Mouse (Mus musculus) kidney, embryonic 15.5 days (tissue): ENCODE results near the gene Kmt5b. TPM values are rescaled to one million over a fixed set of nuclear protein-coding genes. Genes with fewer than 3 reads are reported as not detected.

Experiments
- ATAC-seq: fragments of 200-750 bp; cut with Nextera tagmentation; replicated peaks from 2 replicates; pipeline ENCODE4 v1.8.0; 2017; ENCODE audit warnings: moderate TSS enrichment; ENCODE audit not compliant: low FRiP score
- H3K27ac ChIP-seq: fragments of 300-500 bp; sonication (generic); 2 replicates; pipeline ENCODE4 v1.5.1; 2015; ENCODE audit warnings: mild to moderate bottlenecking, inconsistent platforms
- H3K27me3 ChIP-seq: fragments of 300-500 bp; sonication (generic); 2 replicates; pipeline ENCODE4 v1.6.1; 2015; ENCODE audit warnings: inconsistent platforms
- H3K36me3 ChIP-seq: fragments of 300-500 bp; sonication (generic); 2 replicates; pipeline ENCODE4 v1.6.1; 2015; ENCODE audit warnings: inconsistent platforms
- H3K4me1 ChIP-seq: fragments of 300-500 bp; sonication (generic); 2 replicates; pipeline ENCODE4 v1.6.1; 2015; ENCODE audit warnings: inconsistent platforms
- H3K4me2 ChIP-seq: fragments of 300-500 bp; sonication (generic); 2 replicates; pipeline ENCODE4 v1.6.1; 2015; ENCODE audit warnings: moderate library complexity, mild to moderate bottlenecking, inconsistent platforms
- H3K4me3 ChIP-seq: fragments of 300-500 bp; sonication (generic); replicated peaks from 2 replicates; pipeline ENCODE4 v1.5.1; 2015; ENCODE audit warnings: mild to moderate bottlenecking, inconsistent platforms
- H3K9ac ChIP-seq: fragments of 300-500 bp; sonication (generic); 2 replicates; pipeline ENCODE4 v1.6.1; 2015; ENCODE audit warnings: mild to moderate bottlenecking, inconsistent platforms
- H3K9me3 ChIP-seq: fragments of 300-500 bp; sonication (generic); replicated peaks from 2 replicates; pipeline ENCODE4 v1.6.1; 2016; ENCODE audit warnings: inconsistent platforms
- WGBS: fragments of 180-500 bp; shearing (Covaris S2); methylation state at CpG from one replicate; pipeline ENCODE4 v1.1.7; 2015; ENCODE audit warnings: mixed read lengths; 5-methylcytosine and 5-hydroxymethylcytosine counted together
- polyA plus RNA-seq: library from polyadenylated mRNA; unstranded; fragments of >200 nt; fragmentation: Nextera tagmentation; extraction: Ambion mirVana; gene quantifications from 2 replicates; pipeline ENCODE4 v1.2.1, GENCODE M21; 2015

The Kmt5b gene
- polyA plus RNA-seq, 1 experiment from 2014 or later, result 30.9 TPM

DNA sequence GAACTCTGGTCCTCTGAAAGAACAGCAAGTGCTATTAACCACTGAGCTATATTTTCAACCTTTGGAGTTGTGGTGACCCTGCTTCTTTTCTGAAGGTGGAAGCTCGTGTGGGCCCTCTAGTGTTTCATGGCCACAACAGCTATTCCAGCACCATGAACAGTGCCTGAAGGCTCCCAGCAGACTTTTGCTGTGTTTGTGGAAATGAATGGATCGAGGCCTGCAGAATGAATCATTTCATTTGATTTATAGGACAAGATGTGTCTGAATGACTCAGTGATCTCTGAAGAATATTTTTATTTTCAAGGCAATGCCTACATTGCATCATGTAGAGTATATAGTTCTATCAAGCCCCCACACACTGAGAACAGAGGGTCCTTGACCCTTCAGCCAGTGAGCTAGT, 6.9 kb downstream of the Kmt5b start:
- H3K27ac ChIP-seq, result no peak overlapping the region
- no peak overlapping the region for H3K9ac ChIP-seq
- H3K4me3 ChIP-seq, result no peak overlapping the region
- peaks cover 18% of the 10 kb centered on the region for H3K36me3 ChIP-seq
- 67% methylated on average over 2 of the region's 2 CpGs for WGBS
- H3K4me1 ChIP-seq, result peaks cover 22% of the 10 kb centered on the region
- H3K4me2 ChIP-seq, result no peak overlapping the region
- ATAC-seq, result no peak
- no peaks in the 10 kb centered on the region for H3K27me3 ChIP-seq
- H3K9me3 ChIP-seq, result no peaks in the 10 kb centered on the region

DNA sequence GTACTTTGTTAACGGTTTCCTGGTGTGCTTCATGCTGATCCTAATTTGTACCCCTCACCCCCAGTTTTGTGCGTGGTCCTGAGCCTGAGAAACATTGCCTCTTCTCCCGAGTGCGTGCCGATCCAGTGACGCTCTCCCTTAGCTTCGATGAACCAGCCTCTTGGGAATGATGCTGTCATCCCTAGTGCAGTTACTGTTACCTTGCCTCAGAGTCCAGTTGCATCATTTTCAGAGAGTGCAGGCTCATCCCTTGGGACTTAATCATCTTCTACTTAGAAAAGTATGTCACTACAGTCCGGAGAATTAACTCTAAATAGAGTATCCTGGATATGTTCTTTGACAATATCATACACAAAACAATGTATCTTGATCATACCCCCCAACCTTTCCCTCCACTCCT, 11.5 kb downstream of the Kmt5b start:
- Histone ChIP-seq H3K4me2 (no peak overlapping the region), H3K4me1 (peaks cover 11% of the 10 kb centered on the region; the same call in 1 of the 2 replicates), H3K9me3 (no peaks in the 10 kb centered on the region), H3K27ac (no peak overlapping the region), H3K27me3 (no peaks in the 10 kb centered on the region), H3K9ac (no peak overlapping the region), H3K36me3 (peaks cover 30% of the 10 kb centered on the region), H3K4me3 (no peak overlapping the region)
- 92% methylated on average over 8 of the region's 8 CpGs for WGBS
- ATAC-seq, result no peak

- no peaks in the 10 kb centered on the region for H3K9me3 ChIP-seq
- no peak for ATAC-seq
- WGBS, result 93% methylated on average over 1 of the region's 1 CpGs
- no peak overlapping the region for H3K4me2 ChIP-seq
- H3K27me3 ChIP-seq, result no peaks in the 10 kb centered on the region
- H3K9ac ChIP-seq, result no peak overlapping the region
- no peaks in the 10 kb centered on the region for H3K4me1 ChIP-seq
- H3K27ac ChIP-seq, result no peak overlapping the region
- no peak overlapping the region for H3K4me3 ChIP-seq
- H3K36me3 ChIP-seq, result peaks cover 90% of the 10 kb centered on the region
Measured at GRCm38 (mm10) chr19:3790077-3790476, 22.9 kb downstream of the Kmt5b start.

DNA sequence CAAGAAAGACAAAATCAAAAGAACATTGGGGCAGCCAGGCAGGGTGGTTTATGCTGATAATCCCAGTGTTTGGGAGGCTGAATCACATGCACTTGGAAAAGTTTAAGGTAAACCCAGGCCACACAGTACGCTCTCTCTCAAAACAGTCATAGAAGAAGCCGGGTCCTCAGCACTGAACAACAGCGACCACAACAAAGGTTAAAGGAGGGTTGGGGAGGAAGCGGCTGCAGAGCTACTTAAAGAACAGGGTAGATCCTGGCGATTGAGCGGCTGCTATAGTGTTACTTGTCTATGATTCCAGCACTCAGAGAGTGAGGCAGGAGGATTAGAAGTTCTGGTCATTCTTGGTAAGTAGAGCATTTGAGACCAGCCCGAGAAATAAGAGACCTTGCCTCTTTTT, 38.3 kb downstream of the Kmt5b start:
- Histone ChIP-seq H3K27me3 (no peaks in the 10 kb centered on the region), H3K9me3 (no peaks in the 10 kb centered on the region), H3K27ac (no peak overlapping the region), H3K4me3 (no peak overlapping the region), H3K4me1 (no peaks in the 10 kb centered on the region), H3K9ac (no peak overlapping the region), H3K4me2 (no peak overlapping the region), H3K36me3 (peaks cover 99% of the 10 kb centered on the region)
- ATAC-seq, result no peak
- 92% methylated on average over 7 of the region's 7 CpGs for WGBS

GRCm38 (mm10) chr19:3810536-3811233, 43.5 kb downstream of the Kmt5b start:
- peaks cover 95% of the 10 kb centered on the region for H3K36me3 ChIP-seq
- WGBS, result 86% methylated on average over 10 of the region's 10 CpGs
- no peak for ATAC-seq
- H3K27ac ChIP-seq, result no peak overlapping the region
- H3K4me2 ChIP-seq, result no peak overlapping the region
- H3K4me3 ChIP-seq, result no peak overlapping the region
- H3K9ac ChIP-seq, result no peak overlapping the region
- H3K27me3 ChIP-seq, result no peaks in the 10 kb centered on the region
- H3K9me3 ChIP-seq, result no peaks in the 10 kb centered on the region
- no peaks in the 10 kb centered on the region for H3K4me1 ChIP-seq

DNA sequence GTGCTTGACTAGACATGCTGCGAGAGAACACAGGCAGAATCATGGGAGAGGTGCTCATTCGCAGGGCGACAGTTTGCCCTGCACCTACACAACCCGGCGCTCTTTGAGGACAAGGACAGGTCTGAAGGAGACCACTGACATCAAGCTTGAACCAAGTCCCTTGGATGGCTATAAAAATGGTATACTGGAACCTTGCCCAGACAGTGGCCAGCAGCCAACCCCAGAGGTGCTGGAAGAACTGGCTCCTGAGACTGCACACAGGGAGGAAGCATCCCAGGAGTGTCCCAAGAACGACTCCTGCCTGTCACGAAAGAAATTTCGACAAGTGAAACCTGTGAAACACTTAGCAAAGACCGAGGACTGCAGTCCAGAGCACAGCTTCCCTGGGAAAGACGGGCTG, 47.2 kb downstream of the Kmt5b start:
- Histone ChIP-seq H3K36me3 (peaks cover 68% of the 10 kb centered on the region), H3K9me3 (no peaks in the 10 kb centered on the region), H3K4me1 (no peaks in the 10 kb centered on the region; the same call in 1 of the 2 replicates), H3K9ac (no peak overlapping the region), H3K4me3 (no peak overlapping the region), H3K27me3 (no peaks in the 10 kb centered on the region), H3K4me2 (no peak overlapping the region), H3K27ac (no peak overlapping the region)
- no peak for ATAC-seq
- WGBS, result 93% methylated on average over 10 of the region's 10 CpGs

DNA sequence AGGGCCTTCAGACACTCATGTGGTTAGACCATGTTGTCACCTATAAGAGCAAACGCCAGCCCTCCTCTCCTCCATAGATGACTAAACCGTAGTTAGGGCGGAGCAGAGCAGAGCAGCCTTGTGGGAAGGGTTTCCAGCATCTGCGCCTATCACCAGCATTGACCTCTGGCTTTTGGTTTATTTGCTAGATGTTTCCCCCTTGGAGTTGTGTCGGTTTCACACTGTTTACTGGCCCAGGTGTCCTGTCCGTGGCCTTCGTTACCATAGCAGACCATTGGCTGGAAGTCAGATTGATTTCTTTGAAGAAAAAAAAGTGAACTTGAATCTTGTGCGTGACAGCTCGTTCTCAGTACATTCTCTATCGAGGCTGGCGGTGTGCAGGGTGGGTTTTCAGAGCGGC, 48.6 kb downstream of the Kmt5b start:
- WGBS, result 81% methylated on average over 12 of the region's 12 CpGs

GRCm38 (mm10) chr19:3819080-3819479, 51.9 kb downstream of the Kmt5b start:
- WGBS, result 71% methylated on average over 2 of the region's 2 CpGs
- no peak for ATAC-seq
- peak overlapping the region; percentile 79; the same call in 1 of the 2 replicates for H3K27ac ChIP-seq

More for the DNA sequence above, 48.6 kb downstream of the Kmt5b start:
- no peak overlapping the region for H3K27ac ChIP-seq
- no peaks in the 10 kb centered on the region for H3K9me3 ChIP-seq
- peaks cover 7% of the 10 kb centered on the region for H3K4me1 ChIP-seq
- no peak overlapping the region for H3K4me3 ChIP-seq
- no peak overlapping the region for H3K4me2 ChIP-seq
- no peak overlapping the region for H3K9ac ChIP-seq
- no peaks in the 10 kb centered on the region for H3K27me3 ChIP-seq
- ATAC-seq, result no peak
- peaks cover 54% of the 10 kb centered on the region for H3K36me3 ChIP-seq

DNA sequence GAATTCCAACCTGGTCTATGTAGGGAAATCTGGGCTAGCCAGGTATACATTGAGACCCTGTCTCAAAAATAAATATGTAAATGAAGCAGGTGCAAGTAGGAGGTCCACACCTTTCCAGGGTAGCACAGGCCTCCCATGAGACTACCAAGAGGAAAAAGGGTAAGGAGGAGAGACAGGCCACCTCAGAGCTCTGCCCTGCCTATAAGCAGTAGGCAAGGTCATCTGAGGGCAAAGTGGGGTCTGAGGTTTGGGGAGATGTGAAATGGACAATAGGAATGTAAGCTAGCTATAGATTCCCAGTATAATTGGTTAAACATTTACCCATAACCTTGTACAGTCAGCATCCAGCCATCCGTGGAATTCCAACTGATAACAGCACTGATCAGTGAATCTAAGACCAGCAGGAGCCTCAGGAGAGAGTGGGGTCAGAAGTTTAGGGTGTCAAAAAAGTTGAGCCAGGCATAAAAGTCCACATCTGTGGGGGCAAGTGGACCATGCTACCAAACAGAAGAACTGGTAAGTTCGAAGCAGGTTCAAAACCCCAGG, 52.8 kb downstream of the Kmt5b start:
- Histone ChIP-seq H3K27me3 (no peaks in the 10 kb centered on the region), H3K9ac (no peak overlapping the region), H3K36me3 (peaks cover 18% of the 10 kb centered on the region), H3K4me2 (no peak overlapping the region), H3K4me3 (no peak overlapping the region), H3K27ac (peak overlapping the region; percentile 79), H3K4me1 (peaks cover 7% of the 10 kb centered on the region), H3K9me3 (no peaks in the 10 kb centered on the region)
- 0 out of 2 replicates have a peak, but pooled peaks have one; percentile 46 for ATAC-seq
- WGBS, result 73% methylated on average over 2 of the region's 2 CpGs

More at GRCm38 (mm10) chr19:3819080-3819479, 51.9 kb downstream of the Kmt5b start:
- Histone ChIP-seq H3K27me3 (no peaks in the 10 kb centered on the region), H3K4me2 (no peak overlapping the region), H3K9me3 (no peaks in the 10 kb centered on the region), H3K36me3 (peaks cover 27% of the 10 kb centered on the region), H3K4me3 (no peak overlapping the region), H3K9ac (no peak overlapping the region), H3K4me1 (peaks cover 7% of the 10 kb centered on the region)

DNA sequence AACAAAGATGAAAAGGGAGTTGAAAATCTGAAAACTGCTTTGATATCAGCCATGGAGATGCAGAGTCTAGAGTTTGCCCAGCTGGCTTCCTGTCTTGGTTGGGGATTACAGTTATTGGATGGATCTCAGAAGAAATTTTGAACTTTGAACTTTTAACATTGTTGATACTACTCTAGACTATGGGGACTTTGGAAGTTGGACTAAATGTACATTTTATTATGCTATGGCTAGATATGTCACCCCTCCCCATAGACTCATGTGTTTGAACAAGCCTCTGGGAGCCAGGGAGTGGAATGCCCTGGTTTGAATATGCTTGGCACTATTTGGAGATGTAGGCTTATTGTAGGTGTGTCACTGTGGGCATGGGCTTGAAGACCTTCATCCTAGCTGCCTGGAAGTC, 57.8 kb downstream of the Kmt5b start:
- no peak overlapping the region for H3K9ac ChIP-seq
- no peaks in the 10 kb centered on the region for H3K36me3 ChIP-seq
- no peak for ATAC-seq
- H3K4me2 ChIP-seq, result no peak overlapping the region
- peaks cover 2% of the 10 kb centered on the region for H3K4me1 ChIP-seq
- H3K27ac ChIP-seq, result no peak overlapping the region
- no peaks in the 10 kb centered on the region for H3K27me3 ChIP-seq
- H3K4me3 ChIP-seq, result no peak overlapping the region
- H3K9me3 ChIP-seq, result no peaks in the 10 kb centered on the region

DNA sequence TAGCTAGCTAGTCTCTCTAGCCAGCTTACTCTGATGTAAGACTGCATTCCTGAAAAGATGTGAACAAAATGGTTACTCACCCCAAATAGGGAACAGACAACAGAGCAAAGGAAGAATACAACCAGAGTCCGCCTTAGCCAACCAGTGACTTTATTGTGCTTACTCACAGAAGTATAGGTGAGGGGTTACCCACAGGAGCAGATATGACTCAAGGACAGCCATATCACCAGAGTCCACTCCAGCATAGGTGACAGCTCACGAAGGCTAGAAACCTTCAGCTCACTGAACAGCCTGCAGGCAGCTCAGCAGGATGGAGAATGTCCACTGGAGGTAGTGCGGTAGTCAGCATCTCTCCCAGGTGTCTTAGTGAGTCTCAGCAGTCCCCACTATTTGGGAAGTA, 62.6 kb downstream of the Kmt5b start:
- H3K4me3 ChIP-seq, result no peak overlapping the region
- H3K27me3 ChIP-seq, result no peaks in the 10 kb centered on the region
- H3K9me3 ChIP-seq, result no peaks in the 10 kb centered on the region
- no peaks in the 10 kb centered on the region for H3K36me3 ChIP-seq
- no peak overlapping the region for H3K4me2 ChIP-seq
- no peak overlapping the region for H3K27ac ChIP-seq
- ATAC-seq, result no peak
- 90% methylated on average over 3 of the region's 3 CpGs for WGBS
- H3K9ac ChIP-seq, result no peak overlapping the region
- peaks cover 18% of the 10 kb centered on the region; the same call in 1 of the 2 replicates for H3K4me1 ChIP-seq

- H3K9ac ChIP-seq, result no peak overlapping the region
Measured at GRCm38 (mm10) chr19:3831716-3832115, 64.5 kb downstream of the Kmt5b start.

More at GRCm38 (mm10) chr19:3831716-3832115, 64.5 kb downstream of the Kmt5b start:
- 0 out of 2 replicates have a peak, but pooled peaks have one; percentile 49 for ATAC-seq
- H3K4me3 ChIP-seq, result no peak overlapping the region
- 72% methylated on average over 8 of the region's 8 CpGs for WGBS
- H3K4me1 ChIP-seq, result peaks cover 18% of the 10 kb centered on the region; the same call in 1 of the 2 replicates
- no peak overlapping the region for H3K4me2 ChIP-seq
- no peaks in the 10 kb centered on the region for H3K36me3 ChIP-seq
- no peaks in the 10 kb centered on the region for H3K9me3 ChIP-seq
- no peaks in the 10 kb centered on the region for H3K27me3 ChIP-seq
- no peak overlapping the region for H3K27ac ChIP-seq
